In genomic region chr11:23771507-23772097, GRCm38 (mm10) we compare ENCODE assay signal across 8 mouse cellular contexts. TPM values are rescaled to one million over a fixed set of nuclear protein-coding genes. Genes with fewer than 3 reads are reported as not detected.
A peak's percentile ranks its signal among the peaks of the same experiment; 100 is the strongest.
DNase-seq lines count a peak whose midpoint lies in the region; ATAC-seq lines count a peak whose summit lies in the region.

No protein-coding gene starts in this region.

- peak overlapping the region; percentile 73 for H3K4me2 ChIP-seq in neural tube, embryonic 13.5 days

- WGBS in large intestine, adult 2 months, result 9% methylated on average over 21 of the region's 21 CpGs
- WGBS in neural tube, embryonic 13.5 days, result 7% methylated on average over 21 of the region's 21 CpGs

- no peak for ATAC-seq in erythroblast, adult 5-6 weeks (replicated peaks; ENCODE audit: low FRiP score, poor library complexity, severe bottlenecking)
- ATAC-seq in neural tube, embryonic 13.5 days (ENCODE audit: low read depth), result no peak; the same call in 1 of the 2 replicates

- H3K9ac ChIP-seq in neural tube, embryonic 13.5 days, result peak overlapping the region; percentile 82

- H3K27ac ChIP-seq in neural tube, embryonic 13.5 days (replicated peaks), result peak overlapping the region; percentile 93

- peaks cover 54% of the 10 kb centered on the region for H3K27me3 ChIP-seq in erythroblast, embryonic 14.5 days (ENCODE audit: control insufficient read depth)
- peaks cover 9% of the 10 kb centered on the region; the same call in 1 of the 2 replicates for H3K27me3 ChIP-seq in neural tube, embryonic 13.5 days

- peak overlapping the region; percentile 71 for H3K4me3 ChIP-seq in erythroblast, embryonic 14.5 days (replicated peaks)
- H3K4me3 ChIP-seq in neural tube, embryonic 13.5 days, result peak overlapping the region; percentile 76

- H3K4me1 ChIP-seq in erythroblast, embryonic 14.5 days (ENCODE audit: control insufficient read depth), result peaks cover 16% of the 10 kb centered on the region
- peaks cover 6% of the 10 kb centered on the region for H3K4me1 ChIP-seq in neural tube, embryonic 13.5 days (replicated peaks)

- H3K36me3 ChIP-seq in erythroblast, embryonic 14.5 days (ENCODE audit: control insufficient read depth), result no peaks in the 10 kb centered on the region
- no peaks in the 10 kb centered on the region for H3K36me3 ChIP-seq in neural tube, embryonic 13.5 days

- DNase-seq in thymus, postnatal 14 days, result peak; percentile 9
- no peak for DNase-seq in thymus, postnatal 0 days (ENCODE audit: low spot score)
- DNase-seq in large intestine, adult 2 months (ENCODE audit: low read depth, low spot score), result peak; percentile 28
- no peak for DNase-seq in layer of hippocampus, postnatal 25 days (ENCODE audit: extremely low spot score in 1 of 2, low spot score in 1 of 2)
- DNase-seq in right cerebral cortex, postnatal 36 days (ENCODE audit: low spot score in 2 of 2), result no peak

- no peaks in the 10 kb centered on the region for H3K9me3 ChIP-seq in erythroblast, embryonic 14.5 days (ENCODE audit: control insufficient read depth, low read length)
- H3K9me3 ChIP-seq in neural tube, embryonic 13.5 days, result no peaks in the 10 kb centered on the region

RNA-seq across cellular contexts. Expression of gene Rel, which starts 0.8 kb away (rescaled TPM):
- polyA plus RNA-seq in erythroblast, embryonic 14.5 days (2012), result under 0.01 and 0.01 TPM in 2 replicates
- 6.5 and 8.6 TPM in 2 replicates for total RNA-seq in erythroblast, adult 5-6 weeks (2015; ENCODE audit: low replicate concordance)
- total RNA-seq in erythroblast, adult 5-6 weeks (2017; ENCODE audit: low replicate concordance), result 1.3 and 1.8 TPM in 2 replicates
- 3.0 and 3.2 TPM in 2 replicates for polyA plus RNA-seq in thymus, postnatal 0 days (2015; fragmentation: Nextera tagmentation; extraction: Ambion mirVana)
- 1.4 and 2.2 TPM in 2 replicates for polyA plus RNA-seq in large intestine, adult 2 months (2012; rRNA removed)
- polyA plus RNA-seq in neural tube, embryonic 13.5 days (2015; fragmentation: Nextera tagmentation; extraction: Ambion mirVana), result 0.47 and 0.56 TPM in 2 replicates
- 1 to 10 TPM; 2.7 to 3.8 TPM for total RNA-seq in layer of hippocampus, postnatal 25 days (2021)

Comparison
In these comparisons a context has a peak if more than half of its experiments do, and no peak if none do; other contexts are left out.
1. DNase-seq: peak in thymus, postnatal 14 days (single experiment) and large intestine, adult 2 months (single experiment); none in thymus, postnatal 0 days (single experiment), layer of hippocampus, postnatal 25 days (0 of 2) and right cerebral cortex, postnatal 36 days (0 of 2).